Mouse (Mus musculus) retina, postnatal 1 day (tissue): ENCODE data around the gene Sidt1.

ENCODE experiments used
- DNase-seq: peaks from one replicate; pipeline ENCODE4 v3.0.0-alpha.2; 2012

The Sidt1 gene

DNA sequence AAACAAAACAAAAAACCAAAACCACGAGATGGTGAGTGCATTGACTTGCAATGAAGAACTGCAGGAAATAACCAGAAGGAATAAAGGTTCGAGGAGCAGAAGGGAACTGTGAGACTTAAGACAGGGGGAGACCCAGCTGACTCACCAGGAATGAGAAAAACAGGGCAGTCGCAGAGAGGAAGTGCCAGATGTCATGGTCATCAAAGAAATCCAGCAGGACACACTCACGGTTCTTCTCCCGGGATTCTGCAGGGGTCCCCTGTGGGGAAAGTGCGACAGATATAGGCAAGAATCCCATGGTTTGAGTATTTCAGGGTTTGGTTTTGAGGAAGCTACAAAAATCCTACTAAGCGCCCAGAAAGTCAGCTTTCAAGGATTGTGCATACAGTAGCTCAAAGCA, 89.7 kb downstream of the Sidt1 start:
- DNase-seq, result no peak

- peak; percentile 90 for DNase-seq
Observed at GRCm38 (mm10) chr16:44242633-44243032, 90.4 kb downstream of the Sidt1 start.

GRCm38 (mm10) chr16:44240406-44240805, 92.6 kb downstream of the Sidt1 start:
- no peak for DNase-seq

DNA sequence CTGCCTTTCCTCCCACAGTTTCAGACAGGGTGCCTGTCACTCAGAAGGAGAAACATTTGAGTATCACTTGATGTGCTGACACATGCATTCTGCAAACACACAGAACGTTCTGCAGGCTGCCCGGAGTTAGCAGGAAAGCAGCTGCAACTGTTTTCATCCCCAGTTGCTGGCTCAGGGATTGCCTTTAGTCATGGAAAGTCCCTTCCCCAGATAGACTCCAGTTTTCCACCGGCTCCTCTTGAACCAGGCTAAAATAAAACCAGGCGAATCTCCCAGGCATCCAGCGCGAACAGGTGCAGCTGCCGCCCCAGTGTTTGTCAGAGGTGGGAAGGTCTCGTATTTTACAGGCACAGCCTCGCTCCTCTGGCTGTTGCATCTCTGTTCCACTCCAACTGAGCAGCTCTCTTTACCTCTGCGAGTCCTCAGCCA, 94.1 kb downstream of the Sidt1 start:
- no peak for DNase-seq

DNA sequence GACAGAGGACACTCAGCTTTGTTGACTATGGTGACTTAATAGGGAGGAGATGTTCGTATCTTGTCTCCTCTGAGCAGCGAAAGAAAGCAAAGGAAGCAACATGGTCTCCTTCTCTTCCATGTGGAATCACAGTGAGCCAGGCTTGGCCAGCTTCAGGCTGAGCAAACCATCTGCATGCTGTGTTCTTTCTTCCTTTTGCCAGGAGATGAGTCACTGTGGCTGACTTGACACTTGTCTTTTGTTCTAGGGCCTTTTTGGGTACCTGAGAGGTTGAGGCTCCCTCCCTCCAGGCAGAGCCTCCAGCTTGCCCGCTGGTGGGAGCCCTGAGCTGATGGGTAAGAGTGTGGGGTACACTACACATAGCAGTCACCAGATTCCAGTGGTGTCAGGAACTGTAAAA, 95.2 kb downstream of the Sidt1 start:
- no peak for DNase-seq

- no peak for DNase-seq
Observed at GRCm38 (mm10) chr16:44233019-44233418, 100.0 kb downstream of the Sidt1 start.

GRCm38 (mm10) chr16:44226706-44227291, 106.2 kb downstream of the Sidt1 start:
- DNase-seq, result no peak

DNA sequence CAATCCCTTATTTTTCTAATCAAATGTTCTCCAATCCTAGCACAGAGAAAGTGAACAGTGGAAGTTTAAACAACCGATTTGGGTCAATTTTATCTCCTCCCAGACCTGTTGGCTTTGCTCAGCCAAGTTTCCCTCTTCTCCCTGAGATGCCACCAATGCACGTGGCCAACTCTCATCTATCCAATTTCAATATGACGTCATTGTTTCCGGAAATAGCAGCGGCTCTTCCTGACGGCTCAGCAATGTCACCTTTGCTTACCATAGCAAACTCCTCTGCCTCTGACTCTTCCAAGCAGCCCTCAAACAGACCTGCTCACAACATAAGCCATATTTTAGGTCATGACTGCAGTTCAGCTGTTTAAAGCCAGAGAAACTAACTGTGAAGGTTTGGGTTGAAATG, 111.5 kb downstream of the Sidt1 start:
- DNase-seq, result no peak

GRCm38 (mm10) chr16:44216417-44216816, 116.6 kb downstream of the Sidt1 start:
- DNase-seq, result no peak

GRCm38 (mm10) chr16:44215513-44215912, 117.5 kb downstream of the Sidt1 start:
- DNase-seq, result no peak

DNA sequence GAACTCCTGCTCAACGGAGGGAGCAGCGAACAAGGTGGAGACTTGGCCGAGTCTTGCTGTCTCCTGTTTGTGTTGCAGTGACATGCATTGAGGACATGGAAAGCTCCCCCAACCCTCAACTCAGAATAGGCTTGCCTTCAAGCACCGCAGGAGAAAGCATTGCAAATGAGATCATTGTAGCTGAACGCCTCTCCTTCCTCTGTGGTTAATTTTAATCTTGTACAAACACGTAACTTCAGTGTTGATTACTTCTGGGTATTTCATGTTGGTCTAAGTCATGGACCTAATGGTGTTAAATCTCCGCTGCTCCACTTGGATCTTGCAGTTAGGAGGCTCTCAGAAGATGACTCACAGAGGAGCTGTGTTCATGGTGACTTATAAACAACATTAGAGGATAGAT, 120.3 kb downstream of the Sidt1 start:
- DNase-seq, result no peak

DNA sequence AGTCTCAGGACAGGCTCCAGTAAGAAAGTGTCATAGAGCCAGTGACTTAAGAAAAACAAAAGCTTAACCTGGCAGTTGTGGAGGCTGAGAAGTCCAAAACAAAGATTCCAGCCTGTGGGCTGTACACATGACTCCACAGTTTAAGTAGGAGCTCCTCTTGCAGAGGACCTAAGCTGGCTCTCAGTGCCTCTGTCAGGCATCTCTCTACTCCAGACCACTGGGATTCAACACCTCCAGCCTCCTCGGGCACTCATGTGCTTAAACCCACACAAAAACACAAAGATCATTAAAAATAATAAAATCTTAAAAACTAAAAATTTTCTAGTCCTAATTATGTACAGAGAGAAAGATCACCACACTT, 122.0 kb downstream of the Sidt1 start:
- no peak for DNase-seq

GRCm38 (mm10) chr16:44210156-44211053, 122.6 kb downstream of the Sidt1 start:
- no peak for DNase-seq

GRCm38 (mm10) chr16:44205973-44206372, 127.0 kb downstream of the Sidt1 start:
- DNase-seq, result no peak

- DNase-seq, result no peak
Observed at GRCm38 (mm10) chr16:44204331-44204730, 128.7 kb downstream of the Sidt1 start.

DNA sequence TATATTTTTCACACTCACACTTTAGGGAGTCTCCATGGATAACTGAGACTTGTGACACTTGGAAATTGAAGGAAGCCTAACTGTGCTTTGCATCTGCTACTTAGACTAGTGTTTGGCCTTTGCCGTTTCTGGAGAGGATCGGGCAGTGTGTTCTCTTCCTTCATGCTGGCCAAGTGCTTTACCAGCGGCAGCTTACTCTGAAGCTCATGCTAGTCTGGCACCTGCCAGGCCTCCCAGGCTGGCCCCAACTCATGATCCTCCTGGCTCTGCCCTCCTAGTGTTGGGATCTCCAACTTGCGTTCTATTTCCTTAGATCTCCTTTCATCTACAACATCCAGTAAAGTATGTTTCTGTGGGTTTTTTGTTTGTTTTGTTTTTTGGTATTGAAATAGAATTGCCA, 132.8 kb downstream of the Sidt1 start:
- DNase-seq, result no peak

DNA sequence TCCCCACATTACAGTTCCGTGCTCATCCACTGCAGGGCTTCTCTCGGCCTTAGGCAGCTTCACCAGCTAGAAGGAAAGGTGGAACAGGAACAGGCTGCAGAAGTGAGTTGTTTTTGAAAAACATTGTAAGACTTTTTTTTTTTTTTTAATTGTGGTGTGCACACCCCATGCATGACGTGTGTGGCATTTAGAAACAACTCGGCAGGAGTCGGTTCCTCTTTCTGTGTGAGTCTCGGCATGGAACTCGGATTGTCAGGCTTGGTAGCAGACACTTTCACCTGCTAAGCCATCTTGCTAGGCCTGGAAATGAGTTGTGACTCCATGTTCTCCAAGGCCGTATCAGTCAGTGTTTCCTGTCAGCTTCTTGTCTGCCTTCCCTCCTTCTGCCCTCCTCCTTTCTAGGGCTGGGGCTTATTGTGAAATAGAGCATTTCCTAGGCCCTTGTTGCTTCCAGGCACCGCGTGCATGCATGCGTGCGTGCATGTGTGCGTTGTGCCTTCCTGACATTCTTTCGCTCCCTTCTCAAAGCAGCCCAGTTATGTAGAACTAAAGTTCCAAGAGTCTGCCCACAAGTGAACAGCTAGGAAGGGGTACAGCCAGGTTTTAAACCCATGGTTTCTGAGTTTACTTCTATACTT, 133.8 kb downstream of the Sidt1 start:
- peak; percentile 16 for DNase-seq

DNA sequence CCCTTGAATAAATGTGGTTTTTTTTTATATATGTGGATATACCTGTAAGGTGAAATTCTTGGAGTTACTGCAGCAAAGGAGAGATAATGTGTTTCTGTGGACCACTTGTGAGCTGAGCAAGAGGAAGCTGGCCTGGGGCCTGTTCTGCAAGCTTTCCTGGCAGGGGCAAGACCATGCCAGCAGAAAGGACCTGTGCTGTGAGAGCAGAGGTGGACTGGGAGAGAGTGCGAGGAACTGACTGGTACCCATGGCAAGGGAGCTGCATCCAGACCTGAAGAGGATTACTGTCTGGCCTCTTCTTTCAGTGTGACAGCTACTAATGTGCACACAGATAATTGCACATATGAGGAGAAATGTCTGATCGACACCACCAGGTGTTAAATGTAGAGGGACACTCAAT, 142.0 kb downstream of the Sidt1 start:
- no peak for DNase-seq
